Mouse (Mus musculus) heart, postnatal 0 days (tissue): Measurements from ENCODE around the gene Cpeb3.

ENCODE experiments used
- CTCF ChIP-seq: IDR thresholded peaks from 2 replicates; pipeline ENCODE4 v1.5.1; 2016; ENCODE audit warnings: antibody characterized with exemption, control low read depth, low read depth
- EP300 ChIP-seq: IDR thresholded peaks from 2 replicates; pipeline ENCODE4 v1.6.1; 2016; ENCODE audit warnings: antibody characterized with exemption, low read depth

DNA sequence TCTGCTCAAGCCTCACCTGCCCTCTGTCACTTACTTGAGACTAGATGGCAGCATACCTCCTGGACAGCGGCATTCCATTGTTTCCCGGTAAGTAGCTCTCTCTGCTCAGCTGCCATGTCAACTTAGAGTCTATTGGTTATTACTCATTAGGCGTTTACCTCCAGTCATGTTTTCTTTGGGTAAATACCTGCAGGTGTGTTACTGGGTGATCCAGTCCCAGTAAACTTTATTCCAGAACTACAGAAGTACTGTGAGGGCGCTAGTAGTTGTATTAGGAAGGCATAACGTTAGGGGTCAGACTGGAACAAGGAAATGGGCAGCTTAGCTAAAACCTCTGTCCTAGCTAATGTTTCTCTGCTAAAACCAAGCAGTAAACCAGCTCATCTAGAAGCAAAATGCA, 203.8 kb downstream of the Cpeb3 start:
- no peak for TF ChIP-seq CTCF
- no peak for TF ChIP-seq EP300
